Mouse (Mus musculus): Measurements from ENCODE around the gene Hecw2. TPM values are rescaled to one million over a fixed set of nuclear protein-coding genes. Genes with fewer than 3 reads are reported as not detected.

Gene Hecw2
- total and polyA plus RNA-seq, 3 experiments, result 1.6 to 18.8 (median 11.9) TPM

DNA sequence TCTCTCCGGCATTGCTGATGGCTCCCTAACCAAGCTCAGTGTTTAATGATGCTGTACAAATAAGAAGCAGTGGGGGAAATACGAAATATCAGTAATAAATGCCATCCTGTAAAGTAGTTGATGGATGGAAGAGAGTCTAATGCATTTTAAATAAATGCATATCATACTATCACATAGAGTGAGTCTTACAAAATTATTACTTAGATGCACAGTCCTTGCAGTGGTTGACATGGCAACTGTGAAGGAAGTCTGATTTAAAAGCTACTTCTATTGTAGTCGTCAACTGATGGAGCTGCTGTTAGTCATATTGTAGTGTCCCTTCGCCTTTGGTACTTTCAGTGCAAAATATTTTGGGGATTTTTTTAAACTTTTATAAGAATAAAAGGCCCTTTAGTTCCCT, 383.0 kb downstream of the Hecw2 start:
- TF ChIP-seq EP300 (IDR thresholded peaks at IDR 0.05; ENCODE audit: insufficient read depth, low read depth, low read length) (no peak), CTCF (IDR thresholded peaks at IDR 0.05) (no peak), POLR2A (IDR thresholded peaks at IDR 0.05; ENCODE audit: insufficient read depth, low read depth, low read length) (no peak)
- no peak overlapping the region for H3K4me3 ChIP-seq
- H3K27me3 ChIP-seq (ENCODE audit: control insufficient read depth, insufficient read depth, low read length), result no peaks in the 10 kb centered on the region
- peaks cover 10% of the 10 kb centered on the region for H3K36me3 ChIP-seq (ENCODE audit: control insufficient read depth, insufficient read depth, low read length)
- no peak overlapping the region for H3K27ac ChIP-seq
- DNase-seq, result no peak
- H3K4me1 ChIP-seq (ENCODE audit: control insufficient read depth, insufficient read depth, low read length), result peaks cover 2% of the 10 kb centered on the region
- intact Hi-C loops (cut with DNase I), result no loop called here
- H3K9ac ChIP-seq (ENCODE audit: low read depth, low read length), result no peak overlapping the region
- no peaks in the 10 kb centered on the region for H3K79me2 ChIP-seq (replicated peaks; ENCODE audit: control insufficient read depth, insufficient read depth, low read length)
- 90% methylated on average over 4 of the region's 4 CpGs for WGBS

DNA sequence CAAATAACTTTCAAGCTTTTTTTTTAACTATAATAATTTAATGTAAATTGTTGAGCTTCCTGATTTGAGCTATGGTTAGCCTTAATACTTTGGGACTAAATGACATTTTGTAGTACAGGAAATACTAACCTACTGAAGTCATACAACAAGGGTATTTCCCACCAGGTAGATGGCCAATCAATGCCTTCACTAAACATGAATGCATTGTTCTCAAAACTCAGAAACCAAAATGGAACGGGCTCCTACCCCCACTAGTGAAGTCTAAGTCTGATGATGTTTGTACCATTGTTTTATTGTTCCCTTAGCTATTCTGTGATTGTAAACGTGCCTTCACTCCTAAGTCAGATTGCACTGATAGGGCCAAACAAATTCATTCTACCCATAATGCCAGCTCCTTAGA, 386.7 kb downstream of the Hecw2 start:
- DNase-seq, result no peak
- H3K27ac ChIP-seq, result no peak overlapping the region
- intact Hi-C loops (cut with DNase I), result no loop called here
- no peak for TF ChIP-seq EP300 (IDR thresholded peaks at IDR 0.05; ENCODE audit: insufficient read depth, low read depth, low read length)
- no peak for TF ChIP-seq CTCF (IDR thresholded peaks at IDR 0.05)
- TF ChIP-seq POLR2A (IDR thresholded peaks at IDR 0.05; ENCODE audit: insufficient read depth, low read depth, low read length), result no peak
- no peaks in the 10 kb centered on the region for H3K4me1 ChIP-seq (ENCODE audit: control insufficient read depth, insufficient read depth, low read length)
- H3K4me3 ChIP-seq, result no peak overlapping the region
- H3K79me2 ChIP-seq (replicated peaks; ENCODE audit: control insufficient read depth, insufficient read depth, low read length), result no peaks in the 10 kb centered on the region
- 54% methylated on average over 2 of the region's 2 CpGs for WGBS
- peaks cover 4% of the 10 kb centered on the region for H3K36me3 ChIP-seq (ENCODE audit: control insufficient read depth, insufficient read depth, low read length)
- H3K27me3 ChIP-seq (ENCODE audit: control insufficient read depth, insufficient read depth, low read length), result no peaks in the 10 kb centered on the region
- no peak overlapping the region for H3K9ac ChIP-seq (ENCODE audit: low read depth, low read length)

GRCm38 (mm10) chr1:53797811-53798210, 397.2 kb downstream of the Hecw2 start:
- 57% methylated on average over 3 of the region's 3 CpGs for WGBS
- H3K4me1 ChIP-seq (ENCODE audit: control insufficient read depth, insufficient read depth, low read length), result no peaks in the 10 kb centered on the region
- no peak overlapping the region for H3K27ac ChIP-seq
- no peak for DNase-seq
- TF ChIP-seq POLR2A (IDR thresholded peaks at IDR 0.05; ENCODE audit: insufficient read depth, low read depth, low read length) (no peak), EP300 (IDR thresholded peaks at IDR 0.05; ENCODE audit: insufficient read depth, low read depth, low read length) (no peak), CTCF (IDR thresholded peaks at IDR 0.05) (no peak)
- no peak overlapping the region for H3K4me3 ChIP-seq
- no peak overlapping the region for H3K9ac ChIP-seq (ENCODE audit: low read depth, low read length)
- H3K27me3 ChIP-seq (ENCODE audit: control insufficient read depth, insufficient read depth, low read length), result no peaks in the 10 kb centered on the region
- no peaks in the 10 kb centered on the region for H3K79me2 ChIP-seq (replicated peaks; ENCODE audit: control insufficient read depth, insufficient read depth, low read length)
- H3K36me3 ChIP-seq (ENCODE audit: control insufficient read depth, insufficient read depth, low read length), result peaks cover 2% of the 10 kb centered on the region; the same call in 1 of the 2 replicates
- intact Hi-C loops (cut with DNase I), result no loop called here

DNA sequence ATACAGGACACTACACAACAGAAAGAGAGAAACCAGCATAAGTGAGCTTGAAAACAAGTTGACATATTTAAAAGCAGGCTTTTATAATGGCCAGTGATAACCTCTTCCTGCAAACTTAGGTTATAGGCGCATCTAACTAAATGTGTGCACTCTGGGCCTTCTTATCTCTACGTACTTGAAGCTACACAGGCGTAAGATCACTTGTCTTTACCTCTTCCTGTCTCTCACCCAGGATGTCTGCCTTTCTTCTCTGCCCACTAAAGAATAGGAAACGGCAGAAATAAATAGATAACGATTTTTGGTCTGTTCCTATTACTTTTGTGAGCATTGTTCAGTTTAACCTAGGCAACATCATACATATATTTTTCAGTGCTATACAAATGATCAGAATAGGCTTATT, 397.9 kb downstream of the Hecw2 start:
- DNase-seq, result no peak
- TF ChIP-seq CTCF (IDR thresholded peaks at IDR 0.05), result no peak
- H3K4me3 ChIP-seq, result no peak overlapping the region
- no peaks in the 10 kb centered on the region for H3K4me1 ChIP-seq (ENCODE audit: control insufficient read depth, insufficient read depth, low read length)
- 49% methylated on average over 5 of the region's 5 CpGs for WGBS
- no peaks in the 10 kb centered on the region for H3K27me3 ChIP-seq (ENCODE audit: control insufficient read depth, insufficient read depth, low read length)
- peaks cover 2% of the 10 kb centered on the region; the same call in 1 of the 2 replicates for H3K36me3 ChIP-seq (ENCODE audit: control insufficient read depth, insufficient read depth, low read length)
- no peak overlapping the region for H3K9ac ChIP-seq (ENCODE audit: low read depth, low read length)
- no peak overlapping the region for H3K27ac ChIP-seq
- intact Hi-C loops (cut with DNase I), result no loop called here
- H3K79me2 ChIP-seq (replicated peaks; ENCODE audit: control insufficient read depth, insufficient read depth, low read length), result no peaks in the 10 kb centered on the region

DNA sequence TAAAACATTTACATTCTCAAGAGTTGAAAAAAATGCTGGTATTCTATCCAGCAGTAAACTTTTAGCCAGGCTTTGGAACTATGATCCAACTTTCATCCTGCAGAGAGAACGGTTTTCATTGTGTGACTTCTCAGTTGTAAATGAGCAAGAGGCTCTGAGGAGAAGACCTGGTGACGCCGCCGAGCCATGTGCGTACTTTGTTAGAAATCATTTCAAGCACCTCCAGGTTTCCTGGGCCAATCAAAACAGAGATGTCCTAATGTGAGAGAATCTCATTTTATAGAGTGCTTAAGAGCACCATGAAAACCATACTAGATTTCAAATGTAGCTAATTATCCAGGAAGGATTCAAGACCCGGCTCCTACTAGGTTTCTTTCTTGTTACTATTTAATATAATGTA, 398.7 kb downstream of the Hecw2 start:
- Histone ChIP-seq H3K27me3 (ENCODE audit: control insufficient read depth, insufficient read depth, low read length) (no peaks in the 10 kb centered on the region), H3K4me3 (no peak overlapping the region), H3K79me2 (replicated peaks; ENCODE audit: control insufficient read depth, insufficient read depth, low read length) (no peaks in the 10 kb centered on the region), H3K36me3 (ENCODE audit: control insufficient read depth, insufficient read depth, low read length) (peaks cover 2% of the 10 kb centered on the region; the same call in 1 of the 2 replicates), H3K4me1 (ENCODE audit: control insufficient read depth, insufficient read depth, low read length) (no peaks in the 10 kb centered on the region), H3K27ac (no peak overlapping the region), H3K9ac (ENCODE audit: low read depth, low read length) (no peak overlapping the region)
- no peak for DNase-seq
- TF ChIP-seq CTCF (IDR thresholded peaks at IDR 0.05) (no peak), POLR2A (IDR thresholded peaks at IDR 0.05; ENCODE audit: insufficient read depth, low read depth, low read length) (no peak), EP300 (IDR thresholded peaks at IDR 0.05; ENCODE audit: insufficient read depth, low read depth, low read length) (no peak)
- intact Hi-C loops (cut with DNase I), result no loop called here
- whole genome bisulfite sequencing, result 94% methylated on average over 6 of the region's 6 CpGs

- 81% methylated on average over 4 of the region's 4 CpGs for WGBS
- no peaks in the 10 kb centered on the region for H3K79me2 ChIP-seq (replicated peaks; ENCODE audit: control insufficient read depth, insufficient read depth, low read length)
- no peak for DNase-seq
- H3K9ac ChIP-seq (ENCODE audit: low read depth, low read length), result no peak overlapping the region
- H3K4me3 ChIP-seq, result no peak overlapping the region
- no peaks in the 10 kb centered on the region for H3K4me1 ChIP-seq (ENCODE audit: control insufficient read depth, insufficient read depth, low read length)
- H3K27ac ChIP-seq, result no peak overlapping the region
- peaks cover 2% of the 10 kb centered on the region; the same call in 1 of the 2 replicates for H3K36me3 ChIP-seq (ENCODE audit: control insufficient read depth, insufficient read depth, low read length)
- intact Hi-C loops (cut with DNase I), result no loop called here
- no peaks in the 10 kb centered on the region for H3K27me3 ChIP-seq (ENCODE audit: control insufficient read depth, insufficient read depth, low read length)
- no peak for TF ChIP-seq EP300 (IDR thresholded peaks at IDR 0.05; ENCODE audit: insufficient read depth, low read depth, low read length)
Measured at GRCm38 (mm10) chr1:53795591-53795990, 399.4 kb downstream of the Hecw2 start.
